Mouse (Mus musculus) limb, embryonic 14.5 days (tissue): ENCODE data around the gene Myod1. TPM values are rescaled to one million over a fixed set of nuclear protein-coding genes. Genes with fewer than 3 reads are reported as not detected.

ENCODE experiments used
- ATAC-seq: fragments of 200-750 bp; cut with Nextera tagmentation; 2 replicates; pipeline ENCODE4 v1.8.0; 2017; ENCODE audit warnings: low read depth, moderate number of reproducible peaks, moderate TSS enrichment; ENCODE audit not compliant: low FRiP score
- DNase-seq: peaks from one replicate; pipeline ENCODE4 v3.0.0-alpha.2; 2015; ENCODE audit warnings: low spot score
- H3K27ac ChIP-seq: fragments of 300-500 bp; sonication (generic); replicated peaks from 2 replicates; pipeline ENCODE4 v1.5.1; 2014; ENCODE audit warnings: low read depth, mild to moderate bottlenecking, low read length, moderate library complexity, mixed read lengths
- H3K27me3 ChIP-seq: fragments of 300-500 bp; sonication (generic); 2 replicates; pipeline ENCODE4 v1.6.1; 2014; ENCODE audit warnings: low read length, mixed read lengths; ENCODE audit not compliant: control insufficient read depth, insufficient read depth
- H3K36me3 ChIP-seq: fragments of 300-500 bp; sonication (generic); 2 replicates; pipeline ENCODE4 v1.6.1; 2014; ENCODE audit warnings: mild to moderate bottlenecking, low read length, moderate library complexity, mixed read lengths; ENCODE audit not compliant: control insufficient read depth, insufficient read depth
- H3K4me1 ChIP-seq: fragments of 300-500 bp; sonication (generic); 2 replicates; pipeline ENCODE4 v1.6.1; 2014; ENCODE audit warnings: antibody characterized with exemption, low read length, mixed read lengths; ENCODE audit not compliant: control insufficient read depth, insufficient read depth
- H3K4me2 ChIP-seq: fragments of 300-500 bp; sonication (generic); replicated peaks from 2 replicates; pipeline ENCODE4 v1.6.1; 2014; ENCODE audit warnings: low read depth, mild to moderate bottlenecking, low read length, moderate library complexity; ENCODE audit not compliant: severe bottlenecking
- H3K4me3 ChIP-seq: fragments of 300-500 bp; sonication (generic); replicated peaks from 2 replicates; pipeline ENCODE4 v1.5.1; 2014; ENCODE audit warnings: low read length
- H3K9ac ChIP-seq: fragments of 300-500 bp; sonication (generic); 2 replicates; pipeline ENCODE4 v1.6.1; 2014; ENCODE audit warnings: mild to moderate bottlenecking, low read depth, low read length, moderate library complexity; ENCODE audit not compliant: severe bottlenecking
- H3K9me3 ChIP-seq: fragments of 300-500 bp; sonication (generic); 2 replicates; pipeline ENCODE4 v1.6.1; 2016; ENCODE audit warnings: low read length; ENCODE audit not compliant: control insufficient read depth
- POLR2A ChIP-seq: fragments of 200-500 bp; IDR thresholded peaks from 2 replicates; pipeline ENCODE4 v1.8.0; 2012; ENCODE audit warnings: inconsistent platforms, mild to moderate bottlenecking, moderate library complexity, borderline replicate concordance; ENCODE audit not compliant: insufficient read depth, insufficient read length; ENCODE audit errors: extremely low read depth
- WGBS: fragments of 180-500 bp; shearing (Covaris S2); extraction: QIAGEN DNeasy Blood & Tissue Kit; methylation state at CpG from one replicate; pipeline ENCODE4 v1.1.7; 2014; 5-methylcytosine and 5-hydroxymethylcytosine counted together
- polyA plus RNA-seq, 2 experiments: library from polyadenylated mRNA; depleted of rRNA in 1 of 2; stranded (reverse) in 1 of 2; unstranded in 1 of 2; fragments of >200 nt; fragmentation: Nextera tagmentation in 1 of 2; extraction: Ambion mirVana in 1 of 2; gene quantifications; 2 replicates each; pipeline versions ENCODE4 v1.2.1 to v1.2.3; 2012 to 2014

The Myod1 gene
- polyA plus RNA-seq, 2 experiments, result 48.0 to 80.4 TPM

DNA sequence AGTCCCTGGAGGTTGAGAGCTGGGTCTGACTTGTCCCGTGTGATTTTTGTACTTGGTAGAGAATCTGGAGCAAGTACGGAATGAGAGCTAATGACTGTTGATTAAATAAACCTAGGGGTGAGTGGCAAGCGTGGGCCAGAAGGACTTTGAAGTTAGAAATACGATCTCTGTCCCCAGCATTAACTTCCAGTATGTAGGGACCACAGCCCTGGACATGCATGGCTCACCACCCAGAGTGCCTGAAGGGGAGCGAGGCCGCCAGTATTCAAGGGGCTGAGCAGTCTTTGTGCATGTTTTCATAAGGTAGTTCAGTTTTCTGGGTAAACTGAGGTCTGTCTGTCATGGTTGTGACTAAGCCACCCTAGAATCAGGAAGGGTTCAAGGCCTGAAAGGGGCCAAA, 19.3 kb downstream of the Myod1 start:
- no peak for ATAC-seq
- H3K4me3 ChIP-seq, result 0 out of 2 replicates have a peak overlapping the region, but pooled peaks have one; percentile 44
- peaks cover 65% of the 10 kb centered on the region for H3K27me3 ChIP-seq
- peaks cover 4% of the 10 kb centered on the region; the same call in 1 of the 2 replicates for H3K4me1 ChIP-seq
- TF ChIP-seq POLR2A, result no peak
- H3K4me2 ChIP-seq, result peak overlapping the region; percentile 90; the same call in 1 of the 2 replicates
- WGBS, result 23% methylated on average over 6 of the region's 6 CpGs
- no peaks in the 10 kb centered on the region for H3K36me3 ChIP-seq
- no peak overlapping the region for H3K9ac ChIP-seq
- no peak for DNase-seq
- no peaks in the 10 kb centered on the region for H3K9me3 ChIP-seq
- no peak overlapping the region for H3K27ac ChIP-seq

DNA sequence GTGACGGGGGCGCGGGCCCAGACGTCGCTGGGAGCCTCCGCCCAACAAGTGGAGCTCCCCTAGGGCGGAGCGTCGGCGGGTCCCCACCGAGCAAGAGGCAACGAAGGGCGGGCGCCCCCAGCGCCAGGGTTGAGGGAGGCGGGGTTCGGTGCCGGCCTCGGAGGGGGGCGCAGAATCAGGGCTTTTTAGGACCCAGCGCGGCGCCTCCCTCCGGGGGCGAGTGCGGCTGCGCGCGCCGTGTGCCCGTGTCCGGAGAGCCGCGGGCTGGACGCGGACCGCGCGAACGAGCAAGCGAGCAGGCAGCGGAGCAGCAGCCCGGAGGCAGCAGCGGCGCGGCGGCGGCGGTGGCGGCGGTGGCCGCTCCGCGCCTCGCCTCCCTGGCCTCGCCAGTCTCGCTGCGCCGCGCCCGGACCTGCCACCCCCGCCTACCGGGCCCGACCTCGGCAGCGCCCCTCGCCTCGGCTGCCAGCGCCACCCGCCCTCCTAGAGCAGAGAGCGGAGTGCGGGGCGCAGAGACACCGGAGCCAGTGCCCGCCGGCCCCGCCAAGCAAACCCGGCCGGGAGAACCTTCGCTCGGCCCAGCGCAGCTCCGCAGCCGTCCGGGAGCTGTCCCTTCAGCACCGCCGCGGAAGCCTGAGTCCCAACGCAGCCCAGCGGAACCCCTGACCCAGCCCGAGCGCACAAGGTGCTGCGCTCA, 20.1 kb downstream of the Myod1 start, which contains the start of gene Kcnc1:
Gene Kcnc1 (plus strand): TSS at position 267 of the 697 bp plus-strand sequence.
- Histone ChIP-seq H3K4me2 (peak within 1 kb of the TSS; percentile 90), H3K27me3 (peaks cover 67% of the 10 kb centered on the region), H3K9ac (no peak within 1 kb of the TSS), H3K4me1 (peaks cover 4% of the 10 kb centered on the region; the same call in 1 of the 2 replicates), H3K4me3 (peak within 1 kb of the TSS; percentile 44), H3K27ac (no peak within 1 kb of the TSS), H3K9me3 (no peaks in the 10 kb centered on the region), H3K36me3 (no peaks in the 10 kb centered on the region)
- no peak for TF ChIP-seq POLR2A
- DNase-seq (peak; percentile 80), ATAC-seq (peak; percentile 82)
- 0% methylated on average over 20 of the region's 93 CpGs for WGBS

DNA sequence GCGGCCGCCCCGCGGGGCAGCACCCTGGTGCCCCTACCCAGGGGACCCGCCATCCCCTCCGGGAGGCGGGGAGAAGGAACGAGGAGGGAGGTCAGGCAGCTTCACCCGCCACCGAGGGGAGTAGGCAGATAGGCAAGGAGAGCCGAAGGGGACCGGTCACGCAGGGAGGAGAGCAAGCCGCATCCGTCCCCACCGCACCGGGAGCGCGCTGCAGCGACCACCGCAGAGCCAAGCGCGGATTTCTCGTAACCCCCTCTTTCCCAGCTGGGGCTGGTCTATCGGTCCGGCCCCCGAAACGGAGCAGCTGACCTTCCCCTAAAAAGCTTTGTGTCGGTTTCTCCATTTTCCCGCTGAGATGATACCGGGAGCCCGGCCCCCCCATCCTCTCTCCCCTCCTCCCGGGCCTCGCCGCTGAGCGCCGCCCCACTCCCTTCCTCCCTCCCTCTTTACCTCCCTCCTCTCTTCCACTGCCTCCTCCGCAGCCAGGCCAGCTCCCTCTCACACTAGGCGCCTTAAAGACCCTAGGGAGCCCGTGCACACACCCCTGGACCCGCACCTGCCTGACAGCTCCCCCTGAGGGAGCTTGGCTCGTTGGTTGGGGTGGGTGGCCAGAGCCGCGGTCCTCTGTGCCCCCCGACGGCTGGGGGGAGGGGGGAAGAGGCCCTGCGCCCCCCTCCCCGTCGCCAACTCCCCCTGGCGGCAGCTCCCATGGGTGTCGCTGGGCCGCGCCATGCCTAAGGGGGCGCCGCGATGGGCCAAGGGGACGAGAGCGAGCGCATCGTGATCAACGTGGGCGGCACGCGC, 20.9 kb downstream of the Myod1 start:
- H3K27me3 ChIP-seq, result peaks cover 67% of the 10 kb centered on the region
- no peak for DNase-seq
- no peaks in the 10 kb centered on the region for H3K9me3 ChIP-seq
- no peaks in the 10 kb centered on the region for H3K36me3 ChIP-seq
- peaks cover 4% of the 10 kb centered on the region; the same call in 1 of the 2 replicates for H3K4me1 ChIP-seq
- H3K9ac ChIP-seq, result no peak overlapping the region
- peak overlapping the region; percentile 90 for H3K4me2 ChIP-seq
- no peak for ATAC-seq
- H3K27ac ChIP-seq, result no peak overlapping the region
- TF ChIP-seq POLR2A, result no peak
- under 1% methylated on average over 34 of the region's 64 CpGs for WGBS
- H3K4me3 ChIP-seq, result peak overlapping the region; percentile 44

DNA sequence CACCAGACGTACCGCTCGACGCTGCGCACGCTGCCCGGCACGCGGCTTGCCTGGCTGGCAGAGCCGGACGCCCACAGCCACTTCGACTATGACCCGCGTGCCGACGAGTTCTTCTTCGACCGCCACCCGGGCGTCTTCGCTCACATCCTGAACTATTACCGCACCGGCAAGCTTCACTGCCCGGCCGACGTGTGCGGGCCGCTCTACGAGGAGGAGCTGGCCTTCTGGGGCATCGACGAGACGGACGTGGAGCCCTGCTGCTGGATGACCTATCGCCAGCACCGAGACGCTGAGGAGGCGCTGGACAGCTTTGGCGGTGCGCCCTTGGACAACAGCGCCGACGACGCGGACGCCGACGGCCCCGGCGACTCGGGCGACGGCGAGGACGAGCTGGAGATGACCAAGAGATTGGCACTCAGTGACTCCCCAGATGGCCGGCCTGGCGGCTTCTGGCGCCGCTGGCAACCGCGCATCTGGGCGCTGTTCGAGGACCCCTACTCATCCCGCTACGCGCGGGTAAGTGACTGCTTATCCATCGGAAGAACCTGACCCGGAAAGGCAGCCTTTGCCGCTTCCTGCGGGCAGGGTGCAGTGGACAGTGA, 21.6 kb downstream of the Myod1 start:
- ATAC-seq (no peak), DNase-seq (no peak)
- no peak overlapping the region for H3K9ac ChIP-seq
- no peaks in the 10 kb centered on the region for H3K36me3 ChIP-seq
- peaks cover 67% of the 10 kb centered on the region for H3K27me3 ChIP-seq
- no peaks in the 10 kb centered on the region for H3K9me3 ChIP-seq
- no peak for TF ChIP-seq POLR2A
- 12% methylated on average over 70 of the region's 70 CpGs for WGBS
- no peak overlapping the region for H3K27ac ChIP-seq
- H3K4me1 ChIP-seq, result peaks cover 4% of the 10 kb centered on the region; the same call in 1 of the 2 replicates
- peak overlapping the region; percentile 4; the same call in 1 of the 2 replicates for H3K4me3 ChIP-seq
- no peak overlapping the region for H3K4me2 ChIP-seq

DNA sequence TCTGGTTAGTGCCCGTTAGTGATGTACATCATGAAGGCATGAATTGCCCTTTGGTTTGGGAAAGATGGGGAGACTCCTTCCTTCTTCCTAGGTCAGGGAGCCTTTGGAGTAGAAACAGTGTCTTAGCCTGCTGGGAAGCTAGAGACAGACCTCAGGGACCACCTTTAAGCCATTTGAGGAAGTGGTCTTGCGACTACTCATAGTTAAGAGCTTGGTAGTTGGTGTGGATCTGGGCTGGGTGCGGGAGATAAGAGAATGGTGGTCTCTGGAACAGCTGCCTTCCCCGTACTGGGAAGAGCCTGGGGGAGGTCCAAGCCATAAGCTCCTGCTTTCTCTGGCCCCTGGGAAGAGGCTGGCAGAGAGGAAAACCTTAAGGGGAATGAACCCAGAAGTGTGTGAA, 22.3 kb downstream of the Myod1 start:
- Histone ChIP-seq H3K4me3 (no peak overlapping the region), H3K4me1 (peaks cover 4% of the 10 kb centered on the region; the same call in 1 of the 2 replicates), H3K27ac (no peak overlapping the region), H3K9me3 (no peaks in the 10 kb centered on the region), H3K4me2 (no peak overlapping the region), H3K36me3 (no peaks in the 10 kb centered on the region), H3K27me3 (peaks cover 67% of the 10 kb centered on the region), H3K9ac (no peak overlapping the region)
- TF ChIP-seq POLR2A, result no peak
- 55% methylated on average over 4 of the region's 4 CpGs for WGBS
- ATAC-seq, result no peak
- no peak for DNase-seq
